Mouse (Mus musculus): ENCODE results near the gene Uqcr11.

Uqcr11 gene

GRCm38 (mm10) chr10:80434233-80434592 lies 27.6 kb upstream of the Uqcr11 start:
- TF ChIP-seq NANOG (IDR thresholded peaks at IDR 0.05; ENCODE audit: borderline replicate concordance, low read length) (no peak), POU5F1 (IDR thresholded peaks at IDR 0.05; ENCODE audit: borderline replicate concordance, low read length) (no peak), CTCF (conservative IDR thresholded peaks at IDR 0.05; ENCODE audit: low read length) (0 out of 2 replicates have a peak, but pooled peaks have one; percentile 5)
- no peaks in the 10 kb centered on the region for H3K9me3 ChIP-seq (ENCODE audit: low read length)
- peaks cover 73% of the 10 kb centered on the region for H3K4me1 ChIP-seq (replicated peaks; ENCODE audit: low read depth, low read length)
- peak overlapping the region; percentile 99 for H3K4me3 ChIP-seq (replicated peaks; ENCODE audit: low read length)
- no peaks in the 10 kb centered on the region for H3K27me3 ChIP-seq (ENCODE audit: insufficient read depth, low read length)
- H3K36me3 ChIP-seq (ENCODE audit: insufficient read depth, low read length), result peaks cover 22% of the 10 kb centered on the region

DNA sequence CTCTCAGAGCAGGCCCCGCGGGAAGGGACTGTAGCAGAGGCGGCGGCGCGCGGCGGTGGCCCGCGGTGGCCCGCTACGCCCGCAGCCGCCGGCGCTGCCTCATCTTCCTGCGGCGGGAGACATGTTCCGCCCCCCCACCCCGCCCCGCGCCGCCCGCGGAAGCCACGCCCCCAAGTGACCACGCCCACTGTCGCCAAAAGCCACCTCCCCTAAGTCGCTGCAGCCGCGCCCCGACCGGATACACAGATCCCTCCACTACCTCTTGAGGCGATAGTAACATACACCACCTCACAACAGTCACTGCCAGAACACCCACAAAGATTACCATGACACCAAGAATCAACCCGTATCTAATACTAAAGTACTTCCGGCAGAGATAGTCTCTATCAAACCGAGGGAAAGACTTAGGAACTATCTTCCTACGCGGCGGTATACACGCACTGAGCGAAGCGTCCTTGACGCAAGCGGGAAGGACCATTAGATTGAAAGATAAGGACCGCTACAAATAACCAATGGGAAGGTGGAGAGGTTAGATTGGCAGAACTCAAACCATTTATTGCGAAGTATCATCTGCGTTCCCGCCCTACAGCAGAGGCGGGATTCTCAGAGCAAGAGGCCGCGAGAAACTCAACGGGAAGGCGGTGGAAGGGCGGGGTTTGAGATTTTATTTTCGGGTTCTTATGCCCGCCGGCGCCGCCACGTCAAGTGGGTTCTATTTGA lies 27.0 kb upstream of the Uqcr11 start, which contains the start of gene Tcf3:
Gene Tcf3 (minus strand): TSS at position 135 of the 720 bp plus-strand sequence.
- no peaks in the 10 kb centered on the region for H3K27me3 ChIP-seq (ENCODE audit: insufficient read depth, low read length)
- no peaks in the 10 kb centered on the region for H3K9me3 ChIP-seq (ENCODE audit: low read length)
- peak within 1 kb of the TSS; percentile 99 for H3K4me3 ChIP-seq (replicated peaks; ENCODE audit: low read length)
- H3K36me3 ChIP-seq (ENCODE audit: insufficient read depth, low read length), result peaks cover 27% of the 10 kb centered on the region
- peaks cover 77% of the 10 kb centered on the region for H3K4me1 ChIP-seq (replicated peaks; ENCODE audit: low read depth, low read length)
- TF ChIP-seq CTCF (conservative IDR thresholded peaks at IDR 0.05; ENCODE audit: low read length), result no peak
- TF ChIP-seq NANOG (IDR thresholded peaks at IDR 0.05; ENCODE audit: borderline replicate concordance, low read length), result no peak
- no peak for TF ChIP-seq POU5F1 (IDR thresholded peaks at IDR 0.05; ENCODE audit: borderline replicate concordance, low read length)

GRCm38 (mm10) chr10:80432936-80433512 lies 26.4 kb upstream of the Uqcr11 start:
- H3K36me3 ChIP-seq (ENCODE audit: insufficient read depth, low read length), result peaks cover 34% of the 10 kb centered on the region
- peak overlapping the region; percentile 99 for H3K4me3 ChIP-seq (replicated peaks; ENCODE audit: low read length)
- H3K9me3 ChIP-seq (ENCODE audit: low read length), result no peaks in the 10 kb centered on the region
- H3K27me3 ChIP-seq (ENCODE audit: insufficient read depth, low read length), result no peaks in the 10 kb centered on the region
- no peak for TF ChIP-seq CTCF (conservative IDR thresholded peaks at IDR 0.05; ENCODE audit: low read length)
- H3K4me1 ChIP-seq (replicated peaks; ENCODE audit: low read depth, low read length), result peaks cover 79% of the 10 kb centered on the region

- Histone ChIP-seq H3K9me3 (ENCODE audit: low read length) (no peaks in the 10 kb centered on the region), H3K27me3 (ENCODE audit: insufficient read depth, low read length) (no peaks in the 10 kb centered on the region), H3K4me1 (replicated peaks; ENCODE audit: low read depth, low read length) (peaks cover 80% of the 10 kb centered on the region), H3K4me3 (replicated peaks; ENCODE audit: low read length) (peak overlapping the region; percentile 99), H3K36me3 (ENCODE audit: insufficient read depth, low read length) (peaks cover 40% of the 10 kb centered on the region)
- no peak for TF ChIP-seq POU5F1 (IDR thresholded peaks at IDR 0.05; ENCODE audit: borderline replicate concordance, low read length)
- no peak for TF ChIP-seq NANOG (IDR thresholded peaks at IDR 0.05; ENCODE audit: borderline replicate concordance, low read length)
- no peak for TF ChIP-seq CTCF (conservative IDR thresholded peaks at IDR 0.05; ENCODE audit: low read length)
These were observed 25.8 kb upstream of the Uqcr11 start for GRCm38 (mm10) chr10:80432387-80432785.

- H3K36me3 ChIP-seq (ENCODE audit: insufficient read depth, low read length), result peaks cover 46% of the 10 kb centered on the region
- H3K27me3 ChIP-seq (ENCODE audit: insufficient read depth, low read length), result no peaks in the 10 kb centered on the region
- no peak for TF ChIP-seq CTCF (conservative IDR thresholded peaks at IDR 0.05; ENCODE audit: low read length)
- TF ChIP-seq POU5F1 (IDR thresholded peaks at IDR 0.05; ENCODE audit: borderline replicate concordance, low read length), result no peak
- no peak for TF ChIP-seq NANOG (IDR thresholded peaks at IDR 0.05; ENCODE audit: borderline replicate concordance, low read length)
- peaks cover 78% of the 10 kb centered on the region for H3K4me1 ChIP-seq (replicated peaks; ENCODE audit: low read depth, low read length)
- no peaks in the 10 kb centered on the region for H3K9me3 ChIP-seq (ENCODE audit: low read length)
- peak overlapping the region; percentile 99 for H3K4me3 ChIP-seq (replicated peaks; ENCODE audit: low read length)
These were observed 25.1 kb upstream of the Uqcr11 start for GRCm38 (mm10) chr10:80431570-80432386.

GRCm38 (mm10) chr10:80430375-80430980 lies 23.8 kb upstream of the Uqcr11 start:
- peak overlapping the region; percentile 35 for H3K4me3 ChIP-seq (replicated peaks; ENCODE audit: low read length)
- peaks cover 70% of the 10 kb centered on the region for H3K4me1 ChIP-seq (replicated peaks; ENCODE audit: low read depth, low read length)
- H3K36me3 ChIP-seq (ENCODE audit: insufficient read depth, low read length), result peaks cover 59% of the 10 kb centered on the region
- H3K27me3 ChIP-seq (ENCODE audit: insufficient read depth, low read length), result no peaks in the 10 kb centered on the region
- no peaks in the 10 kb centered on the region for H3K9me3 ChIP-seq (ENCODE audit: low read length)
- no peak for TF ChIP-seq CTCF (conservative IDR thresholded peaks at IDR 0.05; ENCODE audit: low read length)
- TF ChIP-seq NANOG (IDR thresholded peaks at IDR 0.05; ENCODE audit: borderline replicate concordance, low read length), result no peak
- TF ChIP-seq POU5F1 (IDR thresholded peaks at IDR 0.05; ENCODE audit: borderline replicate concordance, low read length), result no peak

DNA sequence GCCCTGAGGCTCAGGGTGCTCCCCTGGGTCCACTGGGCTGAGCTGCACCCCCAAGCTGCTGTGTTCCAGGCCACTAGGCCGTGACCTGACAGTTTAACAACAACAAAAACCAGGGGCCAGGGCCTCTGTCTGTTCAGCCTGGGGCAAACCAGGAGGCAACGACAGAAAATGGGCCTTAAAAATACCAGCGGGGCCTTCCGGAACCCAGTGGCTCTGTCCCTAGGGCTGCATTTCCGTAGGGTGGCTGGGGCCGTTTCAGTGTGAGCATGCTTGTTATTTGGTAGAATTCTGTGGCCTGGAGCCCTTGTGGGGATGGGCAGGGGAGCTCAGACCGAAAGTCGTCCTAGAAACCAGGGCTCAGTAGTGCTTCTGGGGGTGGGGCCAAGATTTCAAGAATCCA lies 23.2 kb upstream of the Uqcr11 start:
- Histone ChIP-seq H3K4me3 (replicated peaks; ENCODE audit: low read length) (peak overlapping the region; percentile 6), H3K27me3 (ENCODE audit: insufficient read depth, low read length) (no peaks in the 10 kb centered on the region), H3K4me1 (replicated peaks; ENCODE audit: low read depth, low read length) (peaks cover 64% of the 10 kb centered on the region), H3K36me3 (ENCODE audit: insufficient read depth, low read length) (peaks cover 66% of the 10 kb centered on the region), H3K9me3 (ENCODE audit: low read length) (no peaks in the 10 kb centered on the region)
- no peak for TF ChIP-seq CTCF (conservative IDR thresholded peaks at IDR 0.05; ENCODE audit: low read length)
- no peak for TF ChIP-seq NANOG (IDR thresholded peaks at IDR 0.05; ENCODE audit: borderline replicate concordance, low read length)
- TF ChIP-seq POU5F1 (IDR thresholded peaks at IDR 0.05; ENCODE audit: borderline replicate concordance, low read length), result no peak

GRCm38 (mm10) chr10:80425041-80425440 lies 18.4 kb upstream of the Uqcr11 start:
- TF ChIP-seq NANOG (IDR thresholded peaks at IDR 0.05; ENCODE audit: borderline replicate concordance, low read length), result no peak
- TF ChIP-seq CTCF (conservative IDR thresholded peaks at IDR 0.05; ENCODE audit: low read length), result peak; percentile 35
- no peak for TF ChIP-seq POU5F1 (IDR thresholded peaks at IDR 0.05; ENCODE audit: borderline replicate concordance, low read length)
- Histone ChIP-seq H3K4me1 (replicated peaks; ENCODE audit: low read depth, low read length) (peaks cover 68% of the 10 kb centered on the region), H3K9me3 (ENCODE audit: low read length) (no peaks in the 10 kb centered on the region), H3K27me3 (ENCODE audit: insufficient read depth, low read length) (no peaks in the 10 kb centered on the region), H3K36me3 (ENCODE audit: insufficient read depth, low read length) (peaks cover 95% of the 10 kb centered on the region), H3K4me3 (replicated peaks; ENCODE audit: low read length) (no peak overlapping the region)

All from E14TG2a.4 (cell line).